Mouse (Mus musculus) liver, postnatal 0 days (tissue): ENCODE results near the gene Unc5b.

Experiments
- CTCF ChIP-seq: sonication (generic); IDR thresholded peaks from 2 replicates; pipeline ENCODE4 v1.5.1; 2016; ENCODE audit warnings: antibody characterized with exemption, low read depth
- EP300 ChIP-seq: IDR thresholded peaks from 2 replicates; pipeline ENCODE4 v1.6.1; 2016; ENCODE audit warnings: antibody characterized with exemption, low read depth, mild to moderate bottlenecking

DNA sequence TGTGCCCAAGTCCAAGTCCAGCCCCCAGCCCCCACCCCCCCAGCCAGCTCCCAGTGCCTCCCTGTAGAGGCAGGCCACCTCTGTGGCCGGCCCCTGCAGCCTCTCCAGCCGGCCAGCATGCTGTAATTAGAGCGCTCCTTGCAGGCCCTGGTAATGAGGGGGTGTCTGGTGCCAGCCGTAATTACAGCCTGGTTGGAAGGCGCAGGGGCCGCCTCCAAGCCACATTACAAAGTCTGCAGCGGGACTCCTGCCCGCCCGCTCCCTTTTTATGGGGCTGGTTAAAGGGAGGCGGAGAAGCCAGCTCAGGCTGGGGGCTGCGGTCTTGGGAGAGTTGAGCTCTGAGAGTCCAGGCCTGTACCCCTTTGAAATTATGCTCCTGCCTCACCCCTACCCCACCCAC lies 37.0 kb downstream of the Unc5b start:
- TF ChIP-seq CTCF (no peak), EP300 (no peak)
